In the genomic region with DNA sequence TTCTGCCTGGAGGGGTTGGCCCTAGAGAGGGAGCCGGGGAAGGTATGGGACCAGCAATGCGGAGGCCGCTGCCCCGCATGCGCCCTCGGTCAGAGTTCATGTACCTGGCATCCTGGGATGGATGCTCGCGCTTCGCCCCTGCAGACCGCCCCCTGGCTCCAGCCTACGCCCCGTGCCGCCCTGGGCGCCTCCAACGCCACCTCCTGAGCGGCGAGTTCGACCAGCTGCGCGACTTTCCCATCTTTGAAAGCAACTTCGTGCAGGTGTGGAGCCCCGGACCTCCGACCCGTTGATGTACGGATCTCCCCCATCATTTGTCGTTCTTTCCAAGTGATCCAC, we compare ENCODE assay signal across 8 mouse cellular contexts. TPM values are rescaled to one million over a fixed set of nuclear protein-coding genes. Genes with fewer than 3 reads are reported as not detected.
DNase-seq lines count a peak whose midpoint lies in the region; ATAC-seq and TF ChIP-seq lines count a peak whose summit lies in the region.

No protein-coding gene starts in this region.

- peak overlapping the region; percentile 88 for H3K4me2 ChIP-seq in liver, embryonic 11.5 days
- peak overlapping the region; percentile 86 for H3K4me2 ChIP-seq in stomach, postnatal 0 days (replicated peaks; ENCODE audit: low read depth)

- 3% methylated on average over 26 of the region's 26 CpGs for WGBS in spleen, adult 2 months
- 1% methylated on average over 26 of the region's 26 CpGs for WGBS in liver, embryonic 11.5 days
- under 1% methylated on average over 26 of the region's 26 CpGs for WGBS in stomach, postnatal 0 days

- intact Hi-C loops in left cerebral cortex, postnatal 14 days (cut with DNase I), result no loop called here

- ATAC-seq in liver, embryonic 11.5 days (replicated peaks; ENCODE audit: low FRiP score), result peak; percentile 65
- ATAC-seq in stomach, postnatal 0 days (ENCODE audit: low FRiP score, low TSS enrichment), result no peak

- H3K27me3 ChIP-seq in spleen, adult 2 months (ENCODE audit: control insufficient read depth, insufficient read depth, low read length), result no peaks in the 10 kb centered on the region
- H3K27me3 ChIP-seq in liver, embryonic 11.5 days (replicated peaks; ENCODE audit: control insufficient read depth, insufficient read depth, low read length), result peaks cover 6% of the 10 kb centered on the region; the same call in 1 of the 2 replicates
- H3K27me3 ChIP-seq in stomach, postnatal 0 days (ENCODE audit: control insufficient read depth, insufficient read depth, low read length), result no peaks in the 10 kb centered on the region

- no peak for TF ChIP-seq EP300 in stomach, postnatal 0 days (optimal IDR thresholded peaks at IDR 0.05)

- TF ChIP-seq CTCF in spleen, adult 2 months (IDR thresholded peaks at IDR 0.05; ENCODE audit: extremely low read depth, insufficient read depth, insufficient read length, insufficient replicate concordance), result no peak
- peak; percentile 40; the same call in 1 of the 2 replicates for TF ChIP-seq CTCF in stomach, postnatal 0 days (IDR thresholded peaks at IDR 0.05; ENCODE audit: low read depth)

- H3K4me1 ChIP-seq in spleen, adult 2 months (ENCODE audit: control insufficient read depth, insufficient read depth, insufficient read length), result no peaks in the 10 kb centered on the region; the same call in 1 of the 2 replicates
- H3K4me1 ChIP-seq in liver, embryonic 11.5 days (replicated peaks; ENCODE audit: control insufficient read depth, insufficient read depth, low read length), result peaks cover 14% of the 10 kb centered on the region; the same call in 1 of the 2 replicates
- H3K4me1 ChIP-seq in stomach, postnatal 0 days (replicated peaks; ENCODE audit: control insufficient read depth, insufficient read depth), result peaks cover 5% of the 10 kb centered on the region

- peak; percentile 34 for DNase-seq in embryo, embryonic 11.5 days (ENCODE audit: low read depth, low spot score)
- no peak for DNase-seq in embryo, embryonic 11 days
- no peak for DNase-seq in spleen, adult 2 months (ENCODE audit: low read depth in 1 of 2, low spot score in 2 of 2)
- DNase-seq in spleen, postnatal 36 days (ENCODE audit: low spot score in 2 of 2), result no peak
- DNase-seq in liver, embryonic 11.5 days (ENCODE audit: low spot score), result no peak
- DNase-seq in stomach, postnatal 0 days (ENCODE audit: low spot score), result no peak
- DNase-seq in left cerebral cortex, postnatal 14 days (ENCODE audit: low spot score in 2 of 2), result no peak
- DNase-seq in embryo, embryonic 10.5 days (ENCODE audit: low spot score), result no peak

- peaks cover 15% of the 10 kb centered on the region for H3K36me3 ChIP-seq in spleen, adult 2 months (ENCODE audit: control insufficient read depth, insufficient read depth, low read length)
- H3K36me3 ChIP-seq in liver, embryonic 11.5 days (ENCODE audit: control insufficient read depth, insufficient read depth, low read length), result peaks cover 8% of the 10 kb centered on the region
- peaks cover 6% of the 10 kb centered on the region for H3K36me3 ChIP-seq in stomach, postnatal 0 days (ENCODE audit: control insufficient read depth, insufficient read depth, low read length)

- H3K9me3 ChIP-seq in liver, embryonic 11.5 days (ENCODE audit: control insufficient read depth, low read length), result no peaks in the 10 kb centered on the region
- H3K9me3 ChIP-seq in stomach, postnatal 0 days (ENCODE audit: control insufficient read depth, low read length), result no peaks in the 10 kb centered on the region

- no peak for TF ChIP-seq POLR2A in spleen, adult 2 months (IDR thresholded peaks at IDR 0.05; ENCODE audit: low read depth, low read length)

- peak overlapping the region; percentile 89 for H3K27ac ChIP-seq in spleen, adult 2 months (ENCODE audit: insufficient read depth, low read length)
- peak overlapping the region; percentile 80 for H3K27ac ChIP-seq in liver, embryonic 11.5 days (ENCODE audit: low read depth, low read length)
- H3K27ac ChIP-seq in stomach, postnatal 0 days (replicated peaks), result peak overlapping the region; percentile 74

- peak overlapping the region; percentile 79 for H3K4me3 ChIP-seq in spleen, adult 2 months (ENCODE audit: extremely low read depth, insufficient read depth, insufficient read length)
- peak overlapping the region; percentile 59 for H3K4me3 ChIP-seq in liver, embryonic 11.5 days (ENCODE audit: low read depth, low read length)
- peak overlapping the region; percentile 79 for H3K4me3 ChIP-seq in stomach, postnatal 0 days (ENCODE audit: low read depth, low read length)

- peak overlapping the region; percentile 74 for H3K9ac ChIP-seq in liver, embryonic 11.5 days (ENCODE audit: low read depth, low read length)
- peak overlapping the region; percentile 74 for H3K9ac ChIP-seq in stomach, postnatal 0 days (ENCODE audit: low read length)

RNA-seq across cellular contexts. Expression of gene Fam71e1, which starts 0.4 kb away (rescaled TPM):
- 5.1 and 7.3 TPM in 2 replicates for polyA plus RNA-seq in spleen, adult 2 months (2012; rRNA removed)
- polyA plus RNA-seq in liver, embryonic 11.5 days (2014; fragmentation: Nextera tagmentation; extraction: Ambion mirVana), result 4.7 and 5.9 TPM in 2 replicates
- 5.9 and 8.3 TPM in 2 replicates for polyA plus RNA-seq in stomach, postnatal 0 days (2015; fragmentation: Nextera tagmentation; extraction: Ambion mirVana)
- 10 to 100 TPM; 26.5 to 32.5 TPM for total RNA-seq in left cerebral cortex, postnatal 14 days (2021)

RNA-seq across cellular contexts. Expression of gene Emc10, which starts 0.4 kb away (rescaled TPM):
- 188 and 231 TPM in 2 replicates for polyA plus RNA-seq in spleen, adult 2 months (2012; rRNA removed)
- 72.8 and 75.2 TPM in 2 replicates for polyA plus RNA-seq in liver, embryonic 11.5 days (2014; fragmentation: Nextera tagmentation; extraction: Ambion mirVana)
- polyA plus RNA-seq in stomach, postnatal 0 days (2015; fragmentation: Nextera tagmentation; extraction: Ambion mirVana), result 60.7 and 65.5 TPM in 2 replicates
- 100 to 1,000 TPM; 145 to 164 TPM for total RNA-seq in left cerebral cortex, postnatal 14 days (2021)

RNA-seq across cellular contexts. Expression of gene Mybpc2, which starts 27.7 kb away (rescaled TPM):
- polyA plus RNA-seq in spleen, adult 2 months (2012; rRNA removed), result 1.2 and 1.4 TPM in 2 replicates
- polyA plus RNA-seq in liver, embryonic 11.5 days (2014; fragmentation: Nextera tagmentation; extraction: Ambion mirVana), result not detected in 2 replicates
- polyA plus RNA-seq in stomach, postnatal 0 days (2015; fragmentation: Nextera tagmentation; extraction: Ambion mirVana), result 0.21 and 0.32 TPM in 2 replicates
- total RNA-seq in left cerebral cortex, postnatal 14 days (2021), result under 1 TPM in 1 of 2 experiments, not detected in 1; 0.30 TPM

RNA-seq across cellular contexts. Expression of gene Josd2, which starts 29.0 kb away (rescaled TPM):
- polyA plus RNA-seq in spleen, adult 2 months (2012; rRNA removed), result 124 and 171 TPM in 2 replicates
- 145 and 146 TPM in 2 replicates for polyA plus RNA-seq in liver, embryonic 11.5 days (2014; fragmentation: Nextera tagmentation; extraction: Ambion mirVana)
- 32.8 and 33.7 TPM in 2 replicates for polyA plus RNA-seq in stomach, postnatal 0 days (2015; fragmentation: Nextera tagmentation; extraction: Ambion mirVana)
- total RNA-seq in left cerebral cortex, postnatal 14 days (2021), result 10 to 100 TPM; 60.6 to 63.2 TPM

RNA-seq across cellular contexts. Expression of gene Aspdh, which starts 31.5 kb away (rescaled TPM):
- 0.40 TPM in 1 of 2 replicates, not detected in the other for polyA plus RNA-seq in spleen, adult 2 months (2012; rRNA removed)
- 5.6 and 6.4 TPM in 2 replicates for polyA plus RNA-seq in liver, embryonic 11.5 days (2014; fragmentation: Nextera tagmentation; extraction: Ambion mirVana)
- 0.12 and 0.21 TPM in 2 replicates for polyA plus RNA-seq in stomach, postnatal 0 days (2015; fragmentation: Nextera tagmentation; extraction: Ambion mirVana)
- 10 to 100 TPM; 11.2 to 13.4 TPM for total RNA-seq in left cerebral cortex, postnatal 14 days (2021)
